Mouse (Mus musculus) intestine, embryonic 16.5 days (tissue): ENCODE measurements around the gene Pnpla1. TPM values are rescaled to one million over a fixed set of nuclear protein-coding genes. Genes with fewer than 3 reads are reported as not detected.
A peak's percentile ranks its signal among the peaks of the same experiment; 100 is the strongest.

Experiments
- ATAC-seq: fragments of 200-750 bp; cut with Nextera tagmentation; 2 replicates; pipeline ENCODE4 v1.8.0; 2017; ENCODE audit warnings: moderate TSS enrichment, moderate library complexity
- H3K27ac ChIP-seq: fragments of 300-500 bp; sonication (generic); 2 replicates; pipeline ENCODE4 v1.5.1; 2014; ENCODE audit warnings: mild to moderate bottlenecking, low read length
- H3K27me3 ChIP-seq: fragments of 300-500 bp; sonication (generic); replicated peaks from 2 replicates; pipeline ENCODE4 v1.6.1; 2014; ENCODE audit warnings: low read length, control low read depth, mixed read lengths; ENCODE audit not compliant: control insufficient read depth, insufficient read depth
- H3K36me3 ChIP-seq: fragments of 300-500 bp; sonication (generic); 2 replicates; pipeline ENCODE4 v1.6.1; 2014; ENCODE audit warnings: low read length, control low read depth; ENCODE audit not compliant: control insufficient read depth, insufficient read depth
- H3K4me1 ChIP-seq: fragments of 300-500 bp; sonication (generic); 2 replicates; pipeline ENCODE4 v1.6.1; 2014; ENCODE audit warnings: low read length, control low read depth, mixed read lengths; ENCODE audit not compliant: control insufficient read depth, insufficient read depth
- H3K4me2 ChIP-seq: fragments of 300-500 bp; sonication (generic); 2 replicates; pipeline ENCODE4 v1.6.1; 2014; ENCODE audit warnings: low read depth, low read length, control low read depth
- H3K4me3 ChIP-seq: fragments of 300-500 bp; sonication (generic); 2 replicates; pipeline ENCODE4 v1.5.1; 2014; ENCODE audit warnings: mild to moderate bottlenecking, low read length
- H3K9ac ChIP-seq: fragments of 300-500 bp; sonication (generic); 2 replicates; pipeline ENCODE4 v1.6.1; 2014; ENCODE audit warnings: low read depth, low read length
- H3K9me3 ChIP-seq: fragments of 300-500 bp; sonication (generic); 2 replicates; pipeline ENCODE4 v1.6.1; 2016; ENCODE audit warnings: low read length, control low read depth; ENCODE audit not compliant: control insufficient read depth
- WGBS: fragments of 180-500 bp; shearing (Covaris S2); extraction: QIAGEN DNeasy Blood & Tissue Kit; methylation state at CpG from one replicate; pipeline ENCODE4 v1.1.7; 2014; 5-methylcytosine and 5-hydroxymethylcytosine counted together
- polyA plus RNA-seq: library from polyadenylated mRNA; unstranded; fragments of >200 nt; fragmentation: Nextera tagmentation; extraction: Ambion mirVana; gene quantifications from 2 replicates; pipeline ENCODE4 v1.2.1, GENCODE M21; 2015

Pnpla1 gene
- polyA plus RNA-seq, 1 experiment from 2014 or later, result 1.9 TPM

DNA sequence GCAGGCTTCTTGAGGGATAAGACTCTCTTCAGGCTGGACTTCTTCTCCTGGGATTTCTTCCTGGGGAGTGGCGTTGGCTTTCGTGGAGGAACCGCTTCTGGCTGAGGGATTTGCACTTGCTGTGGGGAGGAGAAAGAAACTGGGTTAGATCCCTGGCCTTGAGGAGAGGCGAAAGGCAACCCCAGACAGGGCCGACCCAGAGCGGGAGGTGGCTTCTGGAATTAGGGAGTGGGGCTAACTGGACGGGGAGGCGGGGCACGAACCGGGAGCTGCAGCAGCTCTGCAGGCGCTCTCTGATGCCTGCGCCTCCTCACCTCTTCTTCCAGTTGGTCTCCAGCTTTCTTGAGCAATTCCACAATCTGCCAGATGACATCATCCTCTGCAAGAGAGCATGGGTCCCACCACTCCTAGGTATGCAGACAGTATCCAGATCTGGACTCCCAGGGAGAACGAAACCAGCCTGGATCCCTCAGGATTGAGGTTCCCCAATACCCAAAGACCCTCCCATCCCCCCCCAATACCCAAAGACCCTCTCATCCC is 47.2 kb downstream of the Pnpla1 start:
- Histone ChIP-seq H3K9ac (no peak overlapping the region), H3K9me3 (no peaks in the 10 kb centered on the region), H3K4me3 (no peak overlapping the region), H3K27ac (no peak overlapping the region), H3K4me2 (no peak overlapping the region), H3K4me1 (peaks cover 12% of the 10 kb centered on the region), H3K27me3 (no peaks in the 10 kb centered on the region), H3K36me3 (peaks cover 2% of the 10 kb centered on the region; the same call in 1 of the 2 replicates)
- no peak for ATAC-seq
- 78% methylated on average over 13 of the region's 13 CpGs for WGBS

DNA sequence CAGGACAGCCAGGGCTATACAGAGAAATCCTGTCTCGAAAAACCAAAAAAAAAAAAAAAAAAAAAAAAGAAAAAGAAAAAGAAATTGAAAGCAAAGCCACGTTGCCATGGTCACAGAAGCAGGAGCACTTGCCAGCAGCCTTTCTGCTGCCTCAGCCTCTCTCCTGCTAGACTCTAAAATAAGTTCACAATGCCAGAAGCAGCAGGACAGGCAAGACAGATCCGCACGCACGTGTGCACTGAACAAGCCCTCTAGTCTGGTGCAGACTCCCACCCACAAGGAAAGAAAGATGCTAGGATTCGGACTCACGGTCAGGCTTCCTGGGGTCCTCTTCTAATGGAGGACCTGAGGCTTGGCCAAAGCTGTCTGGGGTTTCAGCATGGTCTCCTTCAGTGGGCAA is 49.7 kb downstream of the Pnpla1 start:
- H3K4me1 ChIP-seq, result peaks cover 16% of the 10 kb centered on the region
- H3K4me3 ChIP-seq, result no peak overlapping the region
- no peak overlapping the region for H3K27ac ChIP-seq
- no peak overlapping the region for H3K4me2 ChIP-seq
- ATAC-seq, result no peak
- 80% methylated on average over 7 of the region's 7 CpGs for WGBS
- H3K9me3 ChIP-seq, result no peaks in the 10 kb centered on the region
- H3K27me3 ChIP-seq, result no peaks in the 10 kb centered on the region
- no peak overlapping the region for H3K9ac ChIP-seq
- no peaks in the 10 kb centered on the region for H3K36me3 ChIP-seq

DNA sequence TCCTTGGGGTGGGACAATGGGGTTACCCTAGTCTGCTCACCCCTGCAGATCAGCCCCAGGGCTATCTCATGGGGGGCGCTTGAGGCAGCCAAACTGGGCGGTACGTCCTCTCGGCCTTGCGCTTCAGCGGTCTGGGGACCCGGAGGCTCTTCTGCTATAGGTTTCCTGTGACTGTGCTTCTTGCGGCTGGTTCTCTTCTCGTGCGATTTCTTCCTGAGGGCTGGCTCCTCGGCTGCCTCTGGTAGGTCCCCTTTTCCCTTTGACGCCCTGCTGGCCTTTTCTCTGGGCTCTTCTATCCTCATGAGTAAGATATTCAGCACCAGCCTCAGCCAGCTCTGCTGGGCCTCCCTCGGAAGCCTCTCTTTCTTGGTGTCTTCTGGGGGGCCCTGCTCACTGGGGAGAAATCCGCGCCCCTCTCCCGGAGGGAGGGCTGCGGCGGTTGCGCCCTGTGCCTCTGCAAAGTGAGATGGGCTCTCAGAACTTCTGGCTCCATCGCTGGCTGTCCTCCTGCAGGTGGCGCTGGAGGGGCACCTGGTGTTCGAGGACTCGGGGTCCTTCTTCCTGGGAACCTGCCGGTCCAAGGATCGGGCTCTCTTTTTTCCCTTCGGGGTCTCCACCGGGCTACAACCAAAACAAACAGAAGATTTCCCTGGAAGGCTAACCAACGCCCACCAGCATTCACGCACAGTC is 51.2 kb downstream of the Pnpla1 start:
- 0 out of 2 replicates have a peak overlapping the region, but pooled peaks have one; percentile 9 for H3K27ac ChIP-seq
- H3K27me3 ChIP-seq, result no peaks in the 10 kb centered on the region
- H3K36me3 ChIP-seq, result no peaks in the 10 kb centered on the region
- H3K9ac ChIP-seq, result peak overlapping the region; percentile 54
- no peak for ATAC-seq
- peaks cover 18% of the 10 kb centered on the region for H3K4me1 ChIP-seq
- H3K4me2 ChIP-seq, result peak overlapping the region; percentile 51
- H3K4me3 ChIP-seq, result peak overlapping the region; percentile 23
- 9% methylated on average over 29 of the region's 29 CpGs for whole genome bisulfite sequencing
- H3K9me3 ChIP-seq, result no peaks in the 10 kb centered on the region

DNA sequence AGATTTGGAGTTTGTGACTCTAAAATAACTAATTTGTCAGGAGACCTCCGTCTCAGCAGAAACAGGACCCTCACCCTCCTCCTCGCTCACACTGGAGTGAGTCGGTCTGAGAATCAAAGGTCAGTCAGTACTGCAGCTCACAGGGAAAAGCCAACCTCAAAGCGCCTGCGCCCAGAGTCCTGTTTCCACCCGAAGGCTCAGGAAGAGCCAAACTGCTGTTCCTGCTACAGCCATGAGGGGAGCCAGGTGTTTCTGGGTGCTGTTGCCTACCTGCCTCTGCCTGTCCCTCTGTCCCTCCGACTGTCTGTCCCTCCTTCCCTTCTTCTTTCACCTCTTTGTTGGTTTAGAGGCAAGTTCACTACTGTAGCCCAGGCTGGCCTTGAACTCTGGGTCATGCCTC is 51.9 kb downstream of the Pnpla1 start:
- ATAC-seq, result peak; percentile 42

DNA sequence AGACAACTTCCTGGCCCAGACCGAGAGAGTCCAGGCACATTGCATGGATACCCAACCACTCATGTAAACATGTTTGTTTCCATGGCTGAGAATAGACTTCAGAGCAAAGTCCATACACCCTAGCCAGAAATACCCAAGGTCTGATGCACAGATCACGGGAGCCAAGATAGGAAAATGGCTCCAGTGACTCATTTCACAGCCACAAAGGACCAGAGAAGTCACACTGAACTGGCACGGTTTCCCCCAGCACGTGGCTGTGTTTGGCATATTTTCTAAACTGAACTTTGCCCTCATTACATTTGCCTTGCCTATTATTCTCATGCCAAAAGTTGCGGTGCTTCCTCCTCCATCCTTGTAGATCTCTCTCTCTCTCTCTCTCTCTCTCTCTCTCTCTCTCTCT is 55.0 kb downstream of the Pnpla1 start:
- ATAC-seq, result peak; percentile 30
- H3K4me2 ChIP-seq, result peak overlapping the region; percentile 45; the same call in 1 of the 2 replicates
- peaks cover 18% of the 10 kb centered on the region for H3K4me1 ChIP-seq
- H3K4me3 ChIP-seq, result 0 out of 2 replicates have a peak overlapping the region, but pooled peaks have one; percentile 7
- 37% methylated on average over 5 of the region's 5 CpGs for WGBS
- H3K27ac ChIP-seq, result peak overlapping the region; percentile 16
- no peaks in the 10 kb centered on the region for H3K27me3 ChIP-seq
- H3K9ac ChIP-seq, result no peak overlapping the region
- H3K36me3 ChIP-seq, result no peaks in the 10 kb centered on the region
- H3K9me3 ChIP-seq, result no peaks in the 10 kb centered on the region

More for the DNA sequence above, 51.9 kb downstream of the Pnpla1 start:
- H3K27me3 ChIP-seq, result no peaks in the 10 kb centered on the region
- H3K36me3 ChIP-seq, result no peaks in the 10 kb centered on the region
- peak overlapping the region; percentile 51; the same call in 1 of the 2 replicates for H3K4me2 ChIP-seq
- peaks cover 18% of the 10 kb centered on the region for H3K4me1 ChIP-seq
- H3K4me3 ChIP-seq, result peak overlapping the region; percentile 23; the same call in 1 of the 2 replicates
- H3K27ac ChIP-seq, result peak overlapping the region; percentile 19; the same call in 1 of the 2 replicates
- no peaks in the 10 kb centered on the region for H3K9me3 ChIP-seq
- H3K9ac ChIP-seq, result peak overlapping the region; percentile 54; the same call in 1 of the 2 replicates
- WGBS, result 28% methylated on average over 7 of the region's 7 CpGs

DNA sequence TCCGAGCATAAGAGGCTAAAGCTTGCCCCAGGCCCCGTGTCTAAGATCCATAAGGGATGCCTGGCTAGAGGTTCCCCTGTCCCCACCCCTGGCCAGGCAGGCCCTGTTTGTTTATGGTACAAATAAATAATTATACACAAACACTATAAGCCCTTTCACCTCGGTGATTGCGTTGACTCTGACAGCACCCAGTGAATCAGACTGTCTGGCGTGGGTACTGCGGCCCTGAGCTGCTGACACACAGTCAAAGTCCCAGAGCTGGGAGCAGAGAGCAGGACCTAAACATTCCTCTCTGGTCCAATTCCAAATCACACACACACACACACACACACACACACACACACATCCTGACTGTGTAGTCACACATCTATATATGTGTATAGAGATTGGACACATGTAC is 55.7 kb downstream of the Pnpla1 start:
- ATAC-seq, result 0 out of 2 replicates have a peak, but pooled peaks have one; percentile 21
- Histone ChIP-seq H3K36me3 (no peaks in the 10 kb centered on the region), H3K27ac (peak overlapping the region; percentile 90), H3K9me3 (no peaks in the 10 kb centered on the region), H3K9ac (peak overlapping the region; percentile 46), H3K4me2 (peak overlapping the region; percentile 45), H3K4me3 (peak overlapping the region; percentile 30), H3K27me3 (no peaks in the 10 kb centered on the region), H3K4me1 (peaks cover 18% of the 10 kb centered on the region)
- WGBS, result 47% methylated on average over 6 of the region's 6 CpGs

DNA sequence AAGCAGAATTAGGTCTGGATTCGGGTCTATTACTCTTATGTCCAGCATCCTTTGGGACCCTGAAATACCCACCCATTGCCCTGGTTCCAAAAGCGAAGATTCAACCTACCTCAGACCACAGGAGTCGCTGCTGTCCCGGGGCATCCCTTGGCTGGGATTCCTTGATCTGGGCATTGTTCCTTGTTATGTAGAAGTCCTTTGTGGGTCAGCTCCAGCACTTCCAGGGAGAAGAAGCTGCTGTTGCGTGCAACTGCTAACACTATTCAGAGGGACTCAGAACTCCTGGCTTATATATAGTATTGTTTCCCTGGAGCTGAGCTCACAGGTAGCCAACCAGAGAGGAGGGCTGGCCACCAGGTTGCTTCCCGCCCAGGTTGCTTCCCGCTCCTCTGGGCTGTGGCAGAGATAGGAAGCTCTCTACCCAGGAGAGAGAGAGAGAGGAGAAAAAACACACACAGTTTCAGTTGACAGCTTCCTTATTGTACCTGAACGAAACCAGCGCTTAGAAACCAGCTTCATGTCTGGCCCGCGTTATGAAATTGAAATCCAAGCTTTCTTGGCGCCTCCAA is 56.9 kb downstream of the Pnpla1 start, which contains the start of gene 4930539E08Rik:
Gene 4930539E08Rik (minus strand): TSS at position 265 of the 569 bp plus-strand sequence.
- peak within 1 kb of the TSS; percentile 46 for H3K9ac ChIP-seq
- H3K36me3 ChIP-seq, result no peaks in the 10 kb centered on the region
- 49% methylated on average over 12 of the region's 12 CpGs for WGBS
- no peaks in the 10 kb centered on the region for H3K9me3 ChIP-seq
- ATAC-seq, result peak; percentile 85
- H3K4me3 ChIP-seq, result peak within 1 kb of the TSS; percentile 30
- H3K4me1 ChIP-seq, result peaks cover 10% of the 10 kb centered on the region
- H3K4me2 ChIP-seq, result peak within 1 kb of the TSS; percentile 24
- H3K27me3 ChIP-seq, result no peaks in the 10 kb centered on the region
- peak within 1 kb of the TSS; percentile 90 for H3K27ac ChIP-seq

DNA sequence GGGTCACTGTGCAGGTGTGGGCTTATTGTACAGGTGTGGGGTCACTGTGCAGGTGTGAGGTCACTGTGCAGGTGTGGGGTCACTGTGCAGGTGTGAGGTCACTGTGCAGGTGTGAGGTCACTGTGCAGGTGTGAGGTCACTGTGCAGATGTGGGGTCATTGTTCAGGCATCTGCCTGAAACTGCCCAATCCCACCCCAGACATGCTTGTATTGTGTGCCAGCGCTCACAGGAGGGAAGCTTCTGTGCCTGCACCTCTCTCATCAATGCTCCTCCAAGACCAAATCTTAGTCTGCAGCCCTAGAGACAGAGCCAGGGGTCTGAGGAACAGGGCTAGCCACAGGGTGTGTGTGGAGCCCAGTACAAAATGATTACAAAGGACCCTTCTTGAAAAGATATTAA is 58.3 kb downstream of the Pnpla1 start:
- 96% methylated on average over 1 of the region's 1 CpGs for WGBS
- Histone ChIP-seq H3K9ac (no peak overlapping the region), H3K27ac (no peak overlapping the region), H3K4me3 (no peak overlapping the region), H3K27me3 (no peaks in the 10 kb centered on the region), H3K36me3 (no peaks in the 10 kb centered on the region), H3K4me1 (peaks cover 4% of the 10 kb centered on the region), H3K9me3 (no peaks in the 10 kb centered on the region), H3K4me2 (no peak overlapping the region)
- ATAC-seq, result no peak

DNA sequence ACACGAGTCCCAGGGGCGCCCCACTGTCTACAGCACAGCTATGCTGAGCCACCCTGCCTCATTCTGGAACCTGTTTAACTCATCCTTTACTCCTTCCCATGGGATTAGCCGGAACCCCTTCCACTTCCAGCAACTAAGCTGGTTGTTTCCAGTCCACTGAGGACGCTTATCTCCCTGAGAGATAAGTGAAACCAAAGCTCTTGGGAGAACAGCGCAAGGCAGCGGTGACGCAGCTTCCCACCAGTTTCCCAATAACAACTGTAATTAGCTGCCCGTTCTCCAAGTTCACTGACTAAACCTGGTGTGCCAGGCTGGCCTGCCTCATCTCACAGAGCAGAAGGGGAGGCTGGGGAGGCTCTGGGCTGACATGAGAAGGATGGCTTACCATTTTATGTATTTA is 62.9 kb downstream of the Pnpla1 start:
- Histone ChIP-seq H3K27me3 (no peaks in the 10 kb centered on the region), H3K4me1 (no peaks in the 10 kb centered on the region), H3K9me3 (no peaks in the 10 kb centered on the region), H3K36me3 (no peaks in the 10 kb centered on the region), H3K4me3 (no peak overlapping the region), H3K9ac (no peak overlapping the region), H3K27ac (0 out of 2 replicates have a peak overlapping the region, but pooled peaks have one; percentile 4), H3K4me2 (0 out of 2 replicates have a peak overlapping the region, but pooled peaks have one; percentile 3)
- 59% methylated on average over 8 of the region's 8 CpGs for WGBS
- ATAC-seq, result peak; percentile 83
